Mouse (Mus musculus): ENCODE measurements around the gene Ube2l6. TPM values are rescaled to one million over a fixed set of nuclear protein-coding genes. Genes with fewer than 3 reads are reported as not detected.

The Ube2l6 gene
- polyA plus RNA-seq, 1 experiment from 2014 or later, result 19.1 TPM

DNA sequence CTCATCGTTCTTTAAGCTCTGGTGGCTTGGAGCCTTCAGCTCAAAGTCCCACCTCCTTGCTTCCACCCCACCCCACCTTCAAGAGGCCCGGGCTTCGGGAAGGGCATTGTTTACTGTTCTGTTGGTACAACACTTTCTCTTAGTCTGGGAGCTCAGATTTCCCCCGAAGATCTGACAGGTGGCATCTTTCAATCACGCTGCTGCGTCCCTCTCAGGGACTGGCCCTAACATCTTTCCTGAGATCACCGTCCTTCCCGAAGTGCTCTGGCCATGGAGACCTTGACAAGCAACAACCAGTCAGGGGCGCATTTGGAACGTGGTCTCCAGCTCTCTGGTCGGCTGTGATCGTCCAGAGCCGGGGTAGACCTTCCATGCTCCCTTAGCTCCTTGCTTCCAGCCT, 23.9 kb downstream of the Ube2l6 start, which contains the start of gene Smtnl1:
TSS of gene Smtnl1 (minus strand) at position 101 of the 400 bp plus-strand sequence.
- Histone ChIP-seq H3K9ac (no peak within 1 kb of the TSS), H3K27me3 (peaks cover 7% of the 10 kb centered on the region; the same call in 1 of the 2 replicates), H3K9me3 (replicated peaks) (no peaks in the 10 kb centered on the region), H3K36me3 (ENCODE audit: poor library complexity, severe bottlenecking) (no peaks in the 10 kb centered on the region), H3K4me3 (no peak within 1 kb of the TSS), H3K4me1 (peaks cover 3% of the 10 kb centered on the region), H3K4me2 (no peak within 1 kb of the TSS), H3K27ac (no peak within 1 kb of the TSS)
- no peak for ATAC-seq
- 68% methylated on average over 13 of the region's 13 CpGs for WGBS

DNA sequence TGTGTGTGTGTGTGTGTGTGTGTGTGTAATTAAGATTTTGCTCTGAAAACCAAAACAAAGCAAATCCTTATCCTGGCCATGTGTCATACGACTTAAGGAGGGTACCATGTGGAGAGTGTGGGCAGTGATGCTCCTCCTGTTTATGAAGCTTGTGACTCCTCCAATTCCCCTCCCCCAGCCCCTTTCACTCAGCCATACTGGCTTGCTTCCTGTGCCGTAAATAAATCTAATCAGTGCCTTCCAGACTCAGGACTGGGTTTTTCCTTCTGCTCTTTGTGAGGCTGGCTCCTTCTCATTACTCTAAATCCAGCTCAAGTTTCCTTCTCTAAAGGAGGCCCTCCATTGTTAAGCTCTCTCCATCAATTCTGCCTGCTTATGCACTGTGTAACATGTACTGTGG, 24.6 kb downstream of the Ube2l6 start:
- H3K27ac ChIP-seq, result no peak overlapping the region
- H3K4me3 ChIP-seq, result no peak overlapping the region
- H3K27me3 ChIP-seq, result peaks cover 7% of the 10 kb centered on the region; the same call in 1 of the 2 replicates
- no peaks in the 10 kb centered on the region for H3K36me3 ChIP-seq (ENCODE audit: poor library complexity, severe bottlenecking)
- no peak for ATAC-seq
- WGBS, result 46% methylated on average over 2 of the region's 2 CpGs
- no peak overlapping the region for H3K9ac ChIP-seq
- no peaks in the 10 kb centered on the region for H3K9me3 ChIP-seq (replicated peaks)
- peaks cover 10% of the 10 kb centered on the region for H3K4me1 ChIP-seq
- no peak overlapping the region for H3K4me2 ChIP-seq

- peaks cover 13% of the 10 kb centered on the region for H3K36me3 ChIP-seq (ENCODE audit: poor library complexity, severe bottlenecking)
- under 1% methylated on average over 34 of the region's 34 CpGs for WGBS
- peak within 1 kb of the TSS; percentile 78 for H3K9ac ChIP-seq
- H3K4me3 ChIP-seq, result peak within 1 kb of the TSS; percentile 85
- H3K4me1 ChIP-seq, result peaks cover 11% of the 10 kb centered on the region
- peak within 1 kb of the TSS; percentile 100 for H3K4me2 ChIP-seq
- H3K27ac ChIP-seq, result no peak within 1 kb of the TSS
- ATAC-seq, result peak; percentile 95
- H3K27me3 ChIP-seq, result no peaks in the 10 kb centered on the region
- no peaks in the 10 kb centered on the region for H3K9me3 ChIP-seq (replicated peaks)
Observed at GRCm38 (mm10) chr2:84826488-84827282, 28.1 kb downstream of the Ube2l6 start, which contains the start of gene Timm10. TSS of gene Timm10 (plus strand) at chr2:84826997.

DNA sequence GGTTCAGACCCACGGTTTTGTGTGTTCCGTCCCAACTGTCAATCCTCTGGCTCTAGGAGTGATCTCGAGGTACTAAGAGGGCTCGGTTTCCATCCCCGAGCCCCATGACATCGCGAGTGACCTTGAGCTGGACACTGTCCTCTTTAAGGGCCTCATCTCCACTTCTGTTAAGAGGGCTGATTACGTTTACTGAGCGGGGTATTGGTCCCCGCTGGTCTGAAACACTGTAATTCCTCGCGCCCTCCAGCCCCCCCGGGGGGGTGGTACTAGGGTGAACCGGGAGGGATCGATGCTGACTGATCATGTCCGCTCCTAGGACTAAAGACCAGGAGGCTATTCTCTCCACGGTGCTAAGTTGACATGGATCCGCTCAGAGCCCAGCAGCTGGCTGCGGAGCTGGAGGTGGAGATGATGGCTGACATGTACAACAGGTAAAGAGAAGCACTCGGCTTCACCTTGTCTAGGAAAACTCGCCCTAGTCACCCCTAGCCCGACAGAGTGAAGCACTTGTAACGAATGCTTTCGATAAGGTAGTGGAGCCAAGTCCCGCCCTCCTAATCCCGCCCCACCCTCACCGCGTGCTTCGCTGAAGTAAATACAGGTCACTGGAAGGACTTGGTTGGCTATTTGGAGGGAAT, 28.8 kb downstream of the Ube2l6 start:
- Histone ChIP-seq H3K27me3 (no peaks in the 10 kb centered on the region), H3K4me1 (peaks cover 15% of the 10 kb centered on the region), H3K9me3 (replicated peaks) (no peaks in the 10 kb centered on the region), H3K36me3 (ENCODE audit: poor library complexity, severe bottlenecking) (peaks cover 13% of the 10 kb centered on the region), H3K27ac (no peak overlapping the region), H3K9ac (peak overlapping the region; percentile 78), H3K4me3 (peak overlapping the region; percentile 85), H3K4me2 (peak overlapping the region; percentile 100)
- under 1% methylated on average over 29 of the region's 29 CpGs for WGBS
- ATAC-seq, result peak; percentile 20

GRCm38 (mm10) chr2:84831666-84832391, 33.2 kb downstream of the Ube2l6 start:
- Histone ChIP-seq H3K36me3 (ENCODE audit: poor library complexity, severe bottlenecking) (peaks cover 13% of the 10 kb centered on the region), H3K27ac (peak overlapping the region; percentile 49; the same call in 1 of the 2 replicates), H3K27me3 (no peaks in the 10 kb centered on the region), H3K9me3 (replicated peaks) (no peaks in the 10 kb centered on the region), H3K9ac (peak overlapping the region; percentile 14; the same call in 1 of the 2 replicates), H3K4me2 (no peak overlapping the region), H3K4me3 (no peak overlapping the region), H3K4me1 (peaks cover 15% of the 10 kb centered on the region)
- WGBS, result 29% methylated on average over 10 of the region's 10 CpGs
- ATAC-seq, result peak; percentile 79

DNA sequence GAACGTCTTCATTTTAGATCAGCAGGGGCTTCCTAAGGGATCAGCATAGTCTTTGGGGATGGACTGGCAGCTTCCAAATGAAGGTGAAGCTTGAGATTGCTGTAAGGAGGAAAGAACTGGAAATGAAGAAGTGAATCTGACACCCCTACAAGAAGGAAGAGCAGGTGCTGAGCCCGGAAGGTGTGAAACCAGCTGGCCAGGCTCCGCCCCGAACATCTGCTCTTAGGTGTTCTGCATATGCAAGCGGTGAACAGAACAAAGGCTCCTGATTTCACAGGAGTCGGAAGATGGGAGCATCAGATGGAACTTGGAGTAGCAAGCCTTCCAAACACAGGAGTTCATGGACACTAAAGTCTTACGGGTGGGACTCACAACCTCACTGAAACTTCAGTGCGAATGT, 38.5 kb downstream of the Ube2l6 start:
- ATAC-seq, result no peak

DNA sequence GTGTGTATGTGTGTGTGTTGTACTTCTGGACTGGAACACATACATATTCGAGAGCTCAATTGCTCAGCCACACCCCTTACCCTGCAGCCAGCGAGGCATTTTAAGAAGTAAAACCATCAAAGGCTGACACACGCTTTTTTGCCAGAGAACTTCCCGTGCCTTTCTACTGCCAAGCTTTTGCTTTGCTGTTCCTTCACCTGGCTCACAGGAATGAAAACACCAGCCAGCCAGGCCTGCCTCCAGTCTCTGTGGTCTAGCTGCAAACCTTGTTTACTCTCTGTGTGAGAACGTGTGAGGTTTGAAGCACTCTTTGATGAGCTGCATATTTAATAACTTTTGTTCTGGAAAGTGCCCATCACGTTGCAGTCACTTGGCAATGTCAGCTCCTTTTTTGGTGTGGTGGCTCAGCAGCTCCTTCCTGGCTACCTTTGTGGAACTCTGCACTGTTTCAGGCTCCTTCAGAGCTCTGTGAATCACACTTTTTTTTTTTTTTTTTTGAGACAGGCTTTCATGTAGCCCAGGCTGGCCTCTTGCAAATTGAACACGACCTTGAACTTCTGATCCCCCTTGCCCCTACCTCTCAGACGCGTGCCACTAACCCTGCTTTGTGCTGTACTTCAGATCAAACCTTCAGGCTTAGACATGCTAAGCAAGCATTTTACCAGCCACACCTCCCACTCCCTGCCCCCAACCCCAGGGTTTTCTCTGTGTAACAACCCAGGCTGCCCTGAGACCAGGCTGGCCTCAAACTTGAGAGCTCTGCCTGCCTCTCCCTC, 39.4 kb downstream of the Ube2l6 start:
- peak overlapping the region; percentile 94; the same call in 1 of the 2 replicates for H3K4me2 ChIP-seq
- no peaks in the 10 kb centered on the region for H3K36me3 ChIP-seq (ENCODE audit: poor library complexity, severe bottlenecking)
- no peak overlapping the region for H3K9ac ChIP-seq
- no peak overlapping the region for H3K4me3 ChIP-seq
- no peak overlapping the region for H3K27ac ChIP-seq
- ATAC-seq, result no peak
- WGBS, result 24% methylated on average over 9 of the region's 9 CpGs
- H3K27me3 ChIP-seq, result peaks cover 35% of the 10 kb centered on the region
- H3K4me1 ChIP-seq, result peaks cover 42% of the 10 kb centered on the region
- no peaks in the 10 kb centered on the region for H3K9me3 ChIP-seq (replicated peaks)

More for the DNA sequence above, 38.5 kb downstream of the Ube2l6 start:
- Histone ChIP-seq H3K4me1 (peaks cover 41% of the 10 kb centered on the region), H3K4me2 (no peak overlapping the region), H3K36me3 (ENCODE audit: poor library complexity, severe bottlenecking) (no peaks in the 10 kb centered on the region), H3K27ac (no peak overlapping the region), H3K27me3 (peaks cover 35% of the 10 kb centered on the region), H3K9me3 (replicated peaks) (no peaks in the 10 kb centered on the region), H3K4me3 (no peak overlapping the region), H3K9ac (no peak overlapping the region)
- WGBS, result 64% methylated on average over 8 of the region's 8 CpGs

- 0 out of 2 replicates have a peak within 1 kb of the TSS, but pooled peaks have one; percentile 84 for H3K27ac ChIP-seq
Observed at GRCm38 (mm10) chr2:84838593-84838949, 39.9 kb downstream of the Ube2l6 start, which contains the start of gene Slc43a1. TSS of gene Slc43a1 (plus strand) at chr2:84838850.

GRCm38 (mm10) chr2:84838993-84839980, 40.7 kb downstream of the Ube2l6 start:
- Histone ChIP-seq H3K9ac (peak overlapping the region; percentile 70), H3K4me3 (peak overlapping the region; percentile 62), H3K4me1 (peaks cover 42% of the 10 kb centered on the region), H3K27me3 (peaks cover 35% of the 10 kb centered on the region), H3K36me3 (ENCODE audit: poor library complexity, severe bottlenecking) (no peaks in the 10 kb centered on the region), H3K9me3 (replicated peaks) (no peaks in the 10 kb centered on the region), H3K4me2 (peak overlapping the region; percentile 94), H3K27ac (peak overlapping the region; percentile 84; the same call in 1 of the 2 replicates)
- WGBS, result under 1% methylated on average over 47 of the region's 47 CpGs
- ATAC-seq, result peak; percentile 28

More at GRCm38 (mm10) chr2:84838593-84838949, 39.9 kb downstream of the Ube2l6 start, which contains the start of gene Slc43a1:
- WGBS, result 14% methylated on average over 10 of the region's 10 CpGs
- Histone ChIP-seq H3K4me2 (peak within 1 kb of the TSS; percentile 94), H3K27me3 (peaks cover 35% of the 10 kb centered on the region), H3K4me3 (peak within 1 kb of the TSS; percentile 62), H3K4me1 (peaks cover 42% of the 10 kb centered on the region), H3K36me3 (ENCODE audit: poor library complexity, severe bottlenecking) (no peaks in the 10 kb centered on the region), H3K9me3 (replicated peaks) (no peaks in the 10 kb centered on the region), H3K9ac (peak within 1 kb of the TSS; percentile 70)
- no peak for ATAC-seq

DNA sequence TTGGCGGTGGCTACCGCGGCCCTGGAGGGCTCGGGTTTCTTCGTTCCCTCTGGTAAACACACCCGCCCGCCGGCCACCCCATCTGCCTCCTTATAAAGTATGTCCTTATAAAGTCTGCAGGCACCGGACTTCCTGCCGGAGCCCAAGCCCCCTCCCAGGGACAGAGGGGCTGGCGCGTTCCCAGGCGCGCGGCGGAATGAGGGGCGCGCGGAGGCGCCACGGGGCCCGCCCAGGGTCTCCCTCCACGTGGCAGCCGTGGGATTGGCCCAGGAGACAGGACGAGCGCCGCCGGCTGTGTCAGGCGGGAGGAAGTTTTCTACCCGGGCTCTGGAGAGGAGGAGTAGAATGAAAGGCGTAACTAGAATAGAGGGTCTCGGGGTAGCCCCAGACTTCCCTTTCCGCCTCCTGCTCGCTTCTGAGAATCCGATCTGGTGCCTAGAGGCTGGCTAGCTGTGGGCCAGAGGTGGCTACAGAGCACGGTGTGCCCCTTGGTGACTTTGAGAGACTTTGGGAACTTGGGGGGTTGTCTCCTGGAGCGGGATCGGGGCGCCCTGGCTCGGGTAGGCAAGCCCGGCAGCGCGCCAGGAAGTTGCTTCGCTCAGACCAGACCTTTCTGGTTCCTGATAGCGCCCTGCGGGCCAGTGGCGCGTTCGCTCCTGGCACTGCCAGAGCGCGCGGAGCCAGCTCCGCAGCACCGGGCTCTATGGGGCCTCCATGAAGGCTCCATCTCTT, 41.6 kb downstream of the Ube2l6 start:
- WGBS, result under 1% methylated on average over 54 of the region's 54 CpGs
- Histone ChIP-seq H3K4me1 (peaks cover 42% of the 10 kb centered on the region), H3K36me3 (ENCODE audit: poor library complexity, severe bottlenecking) (no peaks in the 10 kb centered on the region), H3K4me3 (peak overlapping the region; percentile 62), H3K4me2 (peak overlapping the region; percentile 94), H3K27ac (peak overlapping the region; percentile 84), H3K9me3 (replicated peaks) (no peaks in the 10 kb centered on the region), H3K9ac (peak overlapping the region; percentile 70), H3K27me3 (peaks cover 35% of the 10 kb centered on the region)
- ATAC-seq, result peak; percentile 91
